Mouse (Mus musculus): Measurements from ENCODE around the gene Fyttd1.

Gene Fyttd1

DNA sequence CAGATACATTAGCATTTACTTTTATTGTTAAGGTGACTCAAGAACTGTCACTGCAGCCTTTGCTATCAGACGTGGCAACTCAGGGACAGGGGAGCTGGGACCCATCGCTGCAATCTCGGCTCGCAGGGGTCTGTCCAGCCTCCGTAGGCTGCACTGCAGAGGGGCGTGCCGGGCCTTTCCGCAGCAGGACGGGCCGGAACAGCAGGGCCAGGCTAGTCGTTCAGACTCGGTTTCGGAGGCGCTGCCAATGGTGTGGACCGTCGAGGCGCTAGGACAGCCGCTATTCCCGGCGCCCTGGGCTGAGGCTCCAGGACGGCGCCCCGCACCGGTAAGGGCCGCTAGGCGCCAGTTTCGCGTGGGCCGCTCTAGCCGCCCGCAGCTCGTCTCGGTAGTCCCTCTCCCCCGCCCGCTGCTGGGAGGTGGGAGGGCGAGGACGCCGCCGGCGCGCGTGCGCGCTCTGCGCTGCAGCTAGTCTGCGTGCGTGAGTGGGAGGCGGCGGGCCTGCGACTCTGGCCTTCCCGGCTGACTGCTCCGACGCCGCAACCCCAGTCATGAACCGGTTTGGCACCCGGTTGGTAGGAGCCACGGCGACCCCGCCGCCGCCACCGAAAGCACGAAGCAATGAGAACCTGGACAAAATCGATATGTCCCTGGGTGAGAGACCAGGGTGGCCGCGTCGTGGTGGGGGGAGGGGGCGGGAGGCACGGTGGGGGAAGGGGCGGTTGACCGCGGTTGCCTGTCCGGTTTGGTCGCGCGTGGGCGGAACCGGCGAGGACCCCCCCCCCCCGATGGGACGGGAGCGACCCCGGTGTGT is at the start of gene Fyttd1, which contains the start of gene Rubcn:
Fyttd1 (plus strand) TSS at position 158 of the 814 bp plus-strand sequence.
Rubcn (minus strand) TSS at position 424 of the 814 bp plus-strand sequence.
- TF ChIP-seq GATA4 (IDR thresholded peaks at IDR 0.05; ENCODE audit: insufficient replicate concordance, low read length) = peak; percentile 50; the same call in 1 of the 2 replicates

DNA sequence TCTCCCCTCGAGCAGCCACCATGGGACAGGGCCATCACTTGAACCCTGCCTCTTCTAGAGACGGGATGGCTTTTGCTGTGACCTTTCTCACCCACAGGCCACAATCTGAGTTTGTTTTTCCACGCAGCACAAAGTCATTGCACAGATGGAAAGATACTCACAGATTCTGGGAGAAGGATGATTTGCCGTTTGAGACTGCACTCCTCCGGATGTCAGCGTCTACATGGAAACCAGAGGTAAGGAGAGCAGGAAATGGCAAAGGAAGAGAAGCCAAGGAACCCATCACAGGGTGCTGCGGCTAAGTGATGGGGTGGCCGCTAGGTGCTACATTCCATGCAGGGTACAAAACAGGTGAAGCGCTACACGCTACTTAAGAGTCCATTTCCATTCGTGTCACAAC is 48.2 kb upstream of the Fyttd1 start:
- no peak for TF ChIP-seq GATA4 (IDR thresholded peaks at IDR 0.05; ENCODE audit: insufficient replicate concordance, low read length)

DNA sequence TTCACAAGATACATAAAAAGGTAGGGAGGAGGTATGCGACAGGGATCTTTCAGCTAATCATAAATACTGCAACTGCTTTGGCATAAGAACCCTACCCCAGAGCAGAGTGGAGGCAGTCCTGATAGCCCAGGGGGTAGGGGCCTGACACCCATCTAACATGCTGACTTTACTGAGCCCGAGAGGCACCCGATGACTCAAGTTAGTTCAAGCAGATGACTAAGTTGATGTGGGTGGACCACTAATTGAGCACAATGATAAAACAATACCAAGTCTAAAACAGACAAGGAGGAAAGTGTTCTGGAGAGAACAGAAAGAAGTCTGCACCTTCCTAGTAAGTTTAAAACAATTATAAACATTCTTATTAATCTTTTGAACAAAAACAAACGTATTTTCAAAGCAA is 45.8 kb upstream of the Fyttd1 start:
- TF ChIP-seq GATA4 (IDR thresholded peaks at IDR 0.05; ENCODE audit: insufficient replicate concordance, low read length) = no peak

DNA sequence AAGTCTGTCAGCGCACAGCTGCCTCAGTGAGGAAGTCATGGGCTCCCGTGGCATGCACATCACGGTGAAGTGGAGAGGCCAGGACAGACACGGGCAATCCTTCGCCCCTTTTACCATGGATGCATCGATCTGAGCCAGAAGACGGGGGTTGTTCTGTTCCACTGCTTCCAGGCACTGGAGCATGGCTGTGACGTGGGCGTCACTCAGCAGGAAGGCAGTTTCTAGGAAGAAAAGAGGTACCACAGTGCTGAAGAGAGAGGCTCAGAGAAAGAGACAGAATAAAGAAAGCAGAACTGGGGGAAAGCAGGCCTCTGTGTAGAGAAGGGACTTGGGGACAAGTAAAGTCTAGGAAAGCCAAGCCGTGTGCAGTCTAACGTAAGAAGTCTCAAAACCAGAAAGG is 30.2 kb upstream of the Fyttd1 start:
- no peak for TF ChIP-seq GATA4 (IDR thresholded peaks at IDR 0.05; ENCODE audit: insufficient replicate concordance, low read length)

DNA sequence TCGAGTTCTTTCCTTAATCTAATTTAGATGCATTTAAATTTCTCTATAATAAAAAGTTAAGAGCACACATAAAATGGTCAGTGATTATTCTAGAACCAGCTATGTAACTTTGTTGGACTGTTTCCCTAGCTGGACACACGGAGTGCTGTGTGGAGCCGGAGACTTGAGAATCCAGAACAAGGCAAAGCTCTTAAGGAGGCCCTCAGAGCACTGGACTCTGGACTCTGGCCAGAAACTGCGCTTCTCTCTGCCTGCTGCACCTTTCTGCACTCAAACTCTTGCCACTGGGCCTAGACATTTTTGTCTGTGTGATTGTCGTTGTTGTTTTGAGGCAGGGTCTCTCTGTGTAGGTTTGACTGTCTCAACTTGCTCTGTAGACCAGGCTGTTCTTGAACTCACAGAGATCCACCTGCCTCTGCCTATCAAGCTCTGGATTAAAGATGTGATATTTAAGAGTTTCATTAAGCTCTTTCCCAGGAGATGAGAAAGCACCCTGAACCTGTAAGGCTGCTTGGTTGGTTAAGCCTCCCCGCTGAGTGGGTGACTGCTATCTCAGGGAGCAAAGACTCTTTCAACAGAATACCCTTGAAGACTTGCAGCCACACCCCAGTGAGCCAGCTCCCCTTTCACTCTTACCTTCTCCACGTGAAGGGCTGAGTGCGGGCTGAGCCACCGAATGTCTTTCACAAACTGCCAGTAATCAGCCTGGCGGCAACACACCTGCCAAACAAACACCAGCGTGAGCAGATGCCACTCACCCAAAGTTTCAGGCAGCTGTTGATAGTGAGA is 28.1 kb upstream of the Fyttd1 start:
- no peak for TF ChIP-seq GATA4 (IDR thresholded peaks at IDR 0.05; ENCODE audit: insufficient replicate concordance, low read length)

DNA sequence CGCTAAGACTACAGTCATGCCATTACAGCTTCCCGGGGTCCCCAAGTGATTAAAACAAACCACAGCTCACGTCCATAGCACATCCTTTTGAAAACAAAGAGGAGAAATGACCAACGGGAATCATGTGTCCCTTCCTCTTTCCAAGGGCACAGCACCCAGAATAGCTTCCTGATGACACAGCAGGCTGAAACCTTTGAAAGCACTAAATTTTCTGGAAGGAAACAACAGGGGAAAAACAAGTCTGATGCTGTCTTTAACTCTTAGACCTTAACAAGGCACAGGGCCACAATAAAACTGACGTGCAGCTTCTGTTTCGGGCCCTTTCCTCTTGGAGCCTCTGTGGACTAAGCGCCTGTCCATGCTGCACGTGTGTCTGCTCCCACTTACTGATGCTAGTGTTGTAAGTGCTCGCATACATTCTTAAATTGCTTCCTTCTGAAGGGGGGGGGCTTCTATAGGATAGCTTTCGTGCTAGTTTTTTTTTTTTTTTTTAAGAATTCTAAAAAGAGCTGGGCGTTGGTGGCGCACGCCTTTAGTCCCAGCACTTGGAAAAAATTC is 23.7 kb upstream of the Fyttd1 start:
- TF ChIP-seq GATA4 (IDR thresholded peaks at IDR 0.05; ENCODE audit: insufficient replicate concordance, low read length) = no peak

DNA sequence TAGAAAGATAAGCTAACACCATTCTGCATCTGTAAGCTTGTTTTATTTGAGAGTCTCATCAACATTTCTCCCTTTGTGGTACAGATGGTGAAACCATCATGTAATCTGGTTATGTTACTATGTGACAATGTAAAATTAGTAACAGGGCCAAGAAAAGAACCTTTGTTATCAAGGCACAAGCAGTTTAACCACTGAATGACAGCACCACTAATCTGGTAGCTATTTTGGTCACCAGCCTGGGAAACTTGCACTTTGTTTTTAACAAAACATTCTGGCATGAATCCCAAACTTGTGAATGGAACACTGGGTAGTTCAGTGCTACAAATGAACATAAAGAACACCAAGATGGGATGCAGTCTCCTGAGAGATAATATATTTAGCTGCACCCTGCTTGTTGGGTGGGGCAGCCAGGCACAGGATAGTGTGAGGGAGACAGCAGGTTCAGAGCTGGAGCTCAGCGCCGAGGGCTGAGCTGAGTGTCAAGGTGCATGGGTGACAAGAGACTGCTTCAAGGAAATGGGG is 23.2 kb upstream of the Fyttd1 start:
- no peak for TF ChIP-seq GATA4 (IDR thresholded peaks at IDR 0.05; ENCODE audit: insufficient replicate concordance, low read length)

DNA sequence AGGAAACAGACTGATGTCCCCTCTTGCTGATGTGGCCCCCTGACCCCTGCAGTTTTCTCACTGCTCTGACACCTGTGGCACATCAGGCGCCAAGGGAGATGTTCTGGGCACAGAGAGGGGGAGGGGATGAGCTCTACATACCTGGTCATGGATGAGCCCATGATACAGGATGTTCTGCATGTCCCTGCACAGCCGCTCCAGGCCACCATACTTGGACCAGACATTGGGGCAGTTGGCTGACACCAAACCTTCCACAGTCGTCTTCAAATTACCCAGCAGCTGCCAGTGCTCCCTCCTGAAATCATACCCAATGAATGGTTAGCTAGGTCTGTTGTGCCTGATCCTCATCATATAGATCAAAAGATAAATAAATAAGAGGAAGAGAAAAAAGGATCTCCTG is 20.5 kb upstream of the Fyttd1 start:
- no peak for TF ChIP-seq GATA4 (IDR thresholded peaks at IDR 0.05; ENCODE audit: insufficient replicate concordance, low read length)

DNA sequence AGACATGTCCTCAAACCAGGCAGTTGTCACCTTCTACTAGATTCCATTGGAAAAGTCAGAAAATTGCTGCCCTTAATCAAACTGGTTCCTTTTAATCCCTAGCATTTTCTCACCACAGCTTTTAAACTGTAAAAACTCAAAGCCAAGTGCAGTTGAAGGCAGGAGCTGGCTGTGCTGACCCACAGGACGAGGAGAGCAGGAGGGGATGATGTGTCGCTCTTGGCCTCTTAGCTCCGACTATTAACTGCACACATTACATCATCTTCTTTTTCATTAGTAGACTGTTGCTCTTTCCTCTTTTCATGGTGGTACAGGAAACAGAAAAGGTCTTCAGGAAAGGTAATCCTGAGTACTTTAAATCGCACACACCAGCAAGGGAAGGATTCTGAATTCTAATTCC is 18.9 kb upstream of the Fyttd1 start:
- TF ChIP-seq GATA4 (IDR thresholded peaks at IDR 0.05; ENCODE audit: insufficient replicate concordance, low read length) = no peak

DNA sequence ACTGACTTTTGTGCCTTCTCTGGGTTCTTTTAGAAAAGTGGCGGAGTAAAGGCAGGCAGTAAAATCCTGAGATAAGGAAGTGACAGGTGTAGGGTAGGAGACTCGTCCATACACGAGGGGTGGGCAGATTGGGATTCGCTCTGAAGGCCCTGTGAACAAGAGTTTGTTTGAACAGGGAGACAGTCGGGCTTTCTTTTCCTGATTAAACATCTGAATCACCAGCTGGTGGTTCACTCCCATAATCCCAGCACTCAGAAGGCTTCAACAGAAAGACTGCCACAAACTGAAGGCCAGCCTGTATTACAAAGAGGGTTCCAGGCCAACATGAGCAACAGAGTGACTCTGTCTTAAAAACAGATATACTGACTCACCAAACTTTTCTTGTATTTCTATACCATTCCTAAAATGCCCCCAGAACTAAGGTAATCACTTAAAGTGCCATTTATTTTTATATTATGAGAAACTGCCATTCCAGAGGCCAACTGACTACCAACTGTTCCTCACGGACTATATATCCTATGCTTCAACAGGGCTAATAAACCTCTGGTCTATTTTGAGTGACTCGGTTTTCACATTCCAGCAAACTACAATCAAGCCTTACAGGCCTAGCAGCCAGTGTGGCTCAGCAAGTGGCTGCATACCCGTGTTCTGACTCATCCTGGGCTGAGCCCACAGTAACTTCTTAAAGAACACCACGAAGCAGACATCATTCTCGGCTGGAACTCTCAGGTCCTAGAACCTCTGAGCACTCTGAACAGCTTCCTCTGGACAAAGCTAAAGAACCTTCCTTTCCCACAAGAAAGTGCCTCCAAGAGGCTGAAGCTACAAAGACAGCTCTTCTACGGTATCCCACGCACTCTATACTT is 18.3 kb upstream of the Fyttd1 start:
- TF ChIP-seq GATA4 (IDR thresholded peaks at IDR 0.05; ENCODE audit: insufficient replicate concordance, low read length) = no peak

DNA sequence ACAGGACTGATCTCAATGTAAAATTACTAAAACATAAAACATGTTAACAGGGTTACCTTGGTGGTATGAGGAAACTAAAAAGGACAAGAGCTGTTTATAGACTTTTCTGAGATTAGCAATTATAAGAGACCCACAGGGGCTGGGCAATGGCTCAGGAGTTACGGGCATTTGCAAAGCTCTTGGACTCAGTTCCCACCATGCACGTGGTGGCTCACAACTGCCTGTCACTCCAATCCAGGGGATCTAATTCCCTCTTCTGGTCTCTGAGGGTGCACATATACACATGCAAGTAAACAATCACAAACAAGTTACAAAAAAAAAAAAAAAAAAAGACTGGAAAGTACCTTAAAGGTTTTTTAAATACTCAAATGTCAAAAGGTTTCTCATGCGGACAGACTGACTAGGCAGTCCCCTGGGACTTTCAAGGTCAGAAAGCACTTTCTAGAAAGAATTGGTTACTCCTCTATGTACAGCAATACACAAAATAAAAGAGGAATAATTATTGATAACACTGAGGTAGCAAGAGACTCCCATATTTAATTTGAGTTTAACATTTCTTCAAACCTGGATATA is 15.4 kb upstream of the Fyttd1 start:
- TF ChIP-seq GATA4 (IDR thresholded peaks at IDR 0.05; ENCODE audit: insufficient replicate concordance, low read length) = no peak

DNA sequence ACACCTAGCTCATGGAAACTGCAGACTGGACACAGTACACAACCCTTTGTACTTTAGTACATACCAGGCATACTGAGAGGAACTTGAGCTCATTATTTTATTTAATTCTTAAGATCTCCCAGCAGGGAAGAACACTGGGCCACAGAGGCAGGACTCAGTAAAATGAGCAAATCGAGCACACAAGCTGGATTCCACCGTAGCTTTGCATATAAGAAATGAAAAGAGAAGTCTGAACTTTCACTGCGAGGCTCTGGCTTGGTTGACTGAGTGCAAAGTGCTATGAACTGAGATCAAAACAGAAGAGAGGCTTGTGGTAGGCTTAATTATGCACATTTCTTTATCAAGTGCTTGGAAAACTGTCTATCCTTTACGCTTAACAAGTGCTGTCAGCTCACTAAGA is 11.9 kb upstream of the Fyttd1 start:
- no peak for TF ChIP-seq GATA4 (IDR thresholded peaks at IDR 0.05; ENCODE audit: insufficient replicate concordance, low read length)

DNA sequence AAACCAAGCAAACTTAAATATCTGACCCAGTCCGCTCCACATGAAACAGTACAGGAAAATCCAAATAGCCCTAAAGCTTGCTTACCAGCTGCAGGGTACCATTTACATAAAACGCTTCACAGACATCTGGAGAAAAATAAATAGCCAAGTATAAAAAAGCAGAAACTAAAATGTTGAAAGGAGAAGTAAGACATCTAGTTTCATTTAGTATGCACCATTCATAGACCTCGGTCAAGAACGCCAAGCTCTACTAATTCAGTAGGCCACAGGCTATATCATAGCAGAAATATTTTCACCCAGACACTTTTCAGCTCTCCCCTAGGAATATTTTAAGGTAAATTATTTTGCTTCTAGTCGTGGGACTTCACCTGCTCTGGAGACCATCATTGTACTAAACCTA is 10.6 kb upstream of the Fyttd1 start:
- no peak for TF ChIP-seq GATA4 (IDR thresholded peaks at IDR 0.05; ENCODE audit: insufficient replicate concordance, low read length)

DNA sequence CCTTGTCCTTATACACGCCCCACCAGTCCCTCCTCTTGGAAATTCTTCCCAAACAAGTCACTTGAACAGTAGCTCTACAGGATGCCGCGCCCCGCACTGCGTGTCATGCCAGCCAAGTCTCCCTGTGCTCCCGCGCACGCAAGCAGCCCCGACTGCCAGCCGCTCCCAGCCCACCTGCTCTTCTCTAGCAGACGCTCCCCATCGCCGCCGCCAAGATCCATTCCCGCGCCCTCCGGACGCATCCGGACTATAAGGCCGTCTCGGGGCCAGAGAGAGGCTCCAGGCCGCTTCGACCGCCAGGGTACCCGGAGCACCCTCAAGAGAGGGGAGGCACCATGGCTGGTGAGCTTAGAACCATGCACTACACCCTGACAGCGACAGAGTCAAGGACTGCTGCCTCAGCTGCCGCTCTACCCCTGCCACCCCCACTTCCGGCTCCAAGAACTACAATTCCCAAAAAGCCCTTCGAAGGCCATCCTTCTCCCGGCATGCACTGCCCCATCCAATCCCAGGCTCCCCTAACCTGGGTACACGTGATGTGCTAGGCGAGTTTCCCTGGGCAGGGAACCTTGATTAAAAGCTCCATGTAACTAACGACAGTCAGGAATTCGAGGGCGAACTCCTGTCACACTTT is 9.3 kb upstream of the Fyttd1 start:
- no peak for TF ChIP-seq GATA4 (IDR thresholded peaks at IDR 0.05; ENCODE audit: insufficient replicate concordance, low read length)

Measured in liver, adult (tissue).